ENCODE assay signal across 8 mouse cellular contexts in genomic region chr4:132842970-132843704, GRCm38 (mm10). TPM values are rescaled to one million over a fixed set of nuclear protein-coding genes. Genes with fewer than 3 reads are reported as not detected.
DNase-seq lines count a peak whose midpoint lies in the region; ATAC-seq and TF ChIP-seq lines count a peak whose summit lies in the region.

TSS of gene Ppp1r8 (minus strand) at chr4:132843169.

- no peaks in the 10 kb centered on the region for H3K27me3 ChIP-seq in megakaryocyte, embryonic 14.5 days (replicated peaks)

- no peaks in the 10 kb centered on the region; the same call in 1 of the 2 replicates for H3K4me1 ChIP-seq in cortical plate, adult 2 months (ENCODE audit: control insufficient read depth, insufficient read depth, low read length)
- H3K4me1 ChIP-seq in megakaryocyte, embryonic 14.5 days: peaks cover 32% of the 10 kb centered on the region

- TF ChIP-seq CTCF in cortical plate, adult 2 months (IDR thresholded peaks at IDR 0.05; ENCODE audit: extremely low read depth, insufficient read depth, low read length): no peak

- peak within 1 kb of the TSS; percentile 95 for H3K4me3 ChIP-seq in cortical plate, adult 2 months (ENCODE audit: insufficient read depth, low read length)
- H3K4me3 ChIP-seq in megakaryocyte, embryonic 14.5 days (replicated peaks): peak within 1 kb of the TSS; percentile 96

- peak; percentile 98 for ATAC-seq in activated CD4-positive, CD25-positive, alpha-beta regulatory T cell, adult 4 months

- no peaks in the 10 kb centered on the region for H3K9me3 ChIP-seq in megakaryocyte, embryonic 14.5 days

- TF ChIP-seq POLR2A in cortical plate, adult 2 months (IDR thresholded peaks at IDR 0.05; ENCODE audit: extremely low read depth, insufficient read depth, low read length): peak; percentile 92

- peak; percentile 68 to 86 for DNase-seq in gastrocnemius, adult 8-10 months (ENCODE audit: low spot score in 2 of 2)
- DNase-seq in hindlimb bud, embryonic 11.5 days (ENCODE audit: extremely low spot score, low read depth, low spot score): peak; percentile 98
- peak; percentile 70 to 89 for DNase-seq in left cerebral cortex, adult 8-10 months (ENCODE audit: low spot score in 2 of 2)
- peak; percentile 95 to 96 for DNase-seq in right cerebral cortex, postnatal 10 days (ENCODE audit: low spot score in 2 of 2)
- peak; percentile 71 for DNase-seq in urinary bladder, postnatal 25 days (ENCODE audit: low spot score)

- H3K36me3 ChIP-seq in megakaryocyte, embryonic 14.5 days (replicated peaks; ENCODE audit: low read length): peaks cover 54% of the 10 kb centered on the region

- peak within 1 kb of the TSS; percentile 39 for H3K27ac ChIP-seq in cortical plate, adult 2 months (ENCODE audit: insufficient read depth, low read length)

RNA-seq across cellular contexts. Expression of gene Ppp1r8, which starts in this region (rescaled TPM):
- 10 to 100 TPM; 25.3 to 26.3 TPM for polyA plus RNA-seq in activated CD4-positive, CD25-positive, alpha-beta regulatory T cell, adult 4 months (2017; shearing (Covaris generic))
- polyA plus RNA-seq in cortical plate, adult 2 months (2012; rRNA removed): 55.2 and 56.5 TPM in 2 replicates
- 10 to 100 TPM; 11.9 to 16.5 (median 12.9) TPM for total RNA-seq in gastrocnemius, adult 8-10 months (2022)
- 10 to 100 TPM; 37.8 to 43.7 (median 42.0) TPM for total RNA-seq in left cerebral cortex, adult 8-10 months (2022)
- 8.9 and 32.6 TPM in 2 replicates for polyA plus RNA-seq in megakaryocyte, embryonic 14.5 days (2012; ENCODE audit: insufficient read depth, low replicate concordance)

Comparison
In these comparisons a context has a peak if more than half of its experiments do, and no peak if none do; other contexts are left out.
1. Peak in every context shown above with its lines: DNase-seq, ATAC-seq, H3K4me3 ChIP-seq and H3K27ac ChIP-seq.